ENCODE assay signal across 30 mouse cellular contexts in genomic region chr2:17215607-17216006, GRCm38 (mm10).
"Had no signal": no experiment of that assay in that cellular context is flagged by ENCODE, and none has a peak within 500 bp of the region (broad histone marks: within the 10 kb centered on the region; RNA-seq: fewer than 3 reads in every experiment).

No protein-coding gene starts in this region.

- H3K9me3 ChIP-seq: limb, embryonic 10.5 days; limb, embryonic 12.5 days; limb, embryonic 13.5 days; limb, embryonic 15.5 days; liver, embryonic 12.5 days; liver, embryonic 13.5 days; liver, embryonic 15.5 days; lung, embryonic 15.5 days; megakaryocyte, embryonic 14.5 days; midbrain, embryonic 10.5 days; midbrain, embryonic 12.5 days; midbrain, embryonic 13.5 days; midbrain, embryonic 15.5 days had no signal

- H3K9ac ChIP-seq: limb, embryonic 12.5 days; limb, embryonic 13.5 days; limb, embryonic 15.5 days; liver, embryonic 12.5 days; liver, embryonic 13.5 days; liver, embryonic 14.5 days; liver, embryonic 15.5 days; liver, postnatal 0 days; lung, embryonic 14.5 days; lung, embryonic 15.5 days; midbrain, embryonic 12.5 days; midbrain, embryonic 13.5 days; midbrain, embryonic 15.5 days had no signal

- H3K27ac ChIP-seq: left cerebral cortex, adult 2 months; limb, embryonic 10.5 days; limb, embryonic 12.5 days; limb, embryonic 13.5 days; limb, embryonic 15.5 days; liver, embryonic 12.5 days; liver, embryonic 13.5 days; liver, embryonic 14.5 days; liver, embryonic 15.5 days; lung, embryonic 15.5 days; macrophage; midbrain, embryonic 10.5 days; midbrain, embryonic 12.5 days; midbrain, embryonic 13.5 days; midbrain, embryonic 15.5 days had no signal

- H3K4me3 ChIP-seq: left cerebral cortex, adult 2 months; limb, embryonic 10.5 days; limb, embryonic 12.5 days; limb, embryonic 13.5 days; limb, embryonic 15.5 days; liver, embryonic 12.5 days; liver, embryonic 13.5 days; liver, embryonic 15.5 days; lung, embryonic 15.5 days; megakaryocyte, embryonic 14.5 days; midbrain, embryonic 10.5 days; midbrain, embryonic 12.5 days; midbrain, embryonic 13.5 days; midbrain, embryonic 15.5 days; myocyte had no signal

- DNase-seq: left cerebral cortex, postnatal 4 days; liver; liver, embryonic 13.5 days; liver, postnatal 0 days; lung, adult 18-20 months; lung, adult 2 months; lung, embryonic 14.5 days; lung, postnatal 10 days; lung, postnatal 14 days; lung, postnatal 36 days; lung, postnatal 4 days; midbrain, embryonic 14.5 days had no signal

- H3K4me2 ChIP-seq: limb, embryonic 12.5 days; limb, embryonic 13.5 days; limb, embryonic 15.5 days; liver, embryonic 11.5 days; liver, embryonic 12.5 days; liver, embryonic 13.5 days; liver, embryonic 15.5 days; lung, embryonic 14.5 days; lung, embryonic 15.5 days; midbrain, embryonic 11.5 days; midbrain, embryonic 12.5 days; midbrain, embryonic 13.5 days; midbrain, embryonic 15.5 days had no signal

- H3K36me3 ChIP-seq: limb, embryonic 10.5 days; limb, embryonic 12.5 days; limb, embryonic 13.5 days; limb, embryonic 15.5 days; liver, embryonic 12.5 days; liver, embryonic 13.5 days; liver, embryonic 15.5 days; lung, embryonic 15.5 days; midbrain, embryonic 10.5 days; midbrain, embryonic 12.5 days; midbrain, embryonic 13.5 days; midbrain, embryonic 15.5 days had no signal

- H3K4me1 ChIP-seq: limb, embryonic 10.5 days; limb, embryonic 12.5 days; limb, embryonic 13.5 days; limb, embryonic 15.5 days; liver, embryonic 12.5 days; liver, embryonic 13.5 days; liver, embryonic 15.5 days; lung, embryonic 15.5 days; megakaryocyte, embryonic 14.5 days; midbrain, embryonic 10.5 days; midbrain, embryonic 12.5 days; midbrain, embryonic 13.5 days; midbrain, embryonic 15.5 days had no signal

- H3K27me3 ChIP-seq: limb, embryonic 12.5 days; limb, embryonic 13.5 days; limb, embryonic 15.5 days; liver, embryonic 12.5 days; liver, embryonic 13.5 days; liver, embryonic 15.5 days; lung, embryonic 15.5 days; megakaryocyte, embryonic 14.5 days; midbrain, embryonic 12.5 days; midbrain, embryonic 13.5 days; midbrain, embryonic 15.5 days had no signal
